Mouse (Mus musculus): ENCODE data around the gene Zbed4. TPM values are rescaled to one million over a fixed set of nuclear protein-coding genes. Genes with fewer than 3 reads are reported as not detected.
"Not testable (repeated sequence)": the region's sequence is repeated elsewhere in the genome, so short reads cannot be mapped to it uniquely, and the experiment has no call there.

Zbed4 gene
- polyA plus RNA-seq, 1 experiment from 2014 or later = 23.1 TPM

GRCm38 (mm10) chr15:88733041-88733751 is 18.3 kb upstream of the Zbed4 start:
- peaks cover 17% of the 10 kb centered on the region for H3K36me3 ChIP-seq (ENCODE audit: control insufficient read depth, insufficient read depth)

DNA sequence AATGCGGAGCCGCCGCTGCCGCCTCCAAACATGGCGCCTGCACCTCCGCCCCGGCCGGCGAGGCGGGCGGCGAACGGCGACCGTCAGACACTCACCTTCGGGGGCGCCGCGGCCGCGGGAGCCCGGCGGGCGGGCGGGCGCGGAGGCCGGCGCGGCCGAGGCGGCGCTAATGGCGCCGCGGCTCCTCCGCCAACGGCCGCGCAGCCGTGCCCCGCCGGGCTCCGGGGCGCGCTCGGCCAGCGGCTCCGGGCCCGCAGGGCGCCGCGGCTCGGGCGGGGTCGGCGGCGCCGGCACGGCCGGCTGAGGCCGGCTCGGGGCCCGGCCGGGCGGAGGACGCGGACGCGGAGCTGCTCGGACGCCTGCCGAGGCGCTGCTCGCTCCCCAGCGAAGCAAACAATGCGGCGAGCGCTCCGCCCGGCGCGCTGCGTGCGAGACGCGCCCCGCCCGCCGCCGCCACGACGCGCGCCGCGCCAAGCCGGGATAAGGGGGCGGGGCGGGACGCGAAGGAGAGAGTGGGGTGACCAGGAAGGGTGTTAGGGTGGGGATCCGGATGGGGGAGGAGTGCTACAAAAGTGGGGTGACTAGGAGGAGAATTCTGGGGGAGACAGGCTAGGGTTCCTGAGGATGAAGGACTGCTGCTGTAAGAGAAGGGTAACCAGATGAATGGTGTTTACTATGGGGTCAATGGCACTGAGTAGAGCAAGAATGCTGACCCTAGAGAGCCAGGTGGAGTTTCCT is 17.5 kb upstream of the Zbed4 start, which contains the start of gene Brd1:
Brd1 (minus strand) TSS at position 400 of the 738 bp plus-strand sequence.
- no peaks in the 10 kb centered on the region for H3K27me3 ChIP-seq (replicated peaks; ENCODE audit: control insufficient read depth, insufficient read depth, low read length)
- peak within 1 kb of the TSS; percentile 86 for H3K27ac ChIP-seq (ENCODE audit: low read length)
- under 1% methylated on average over 62 of the region's 103 CpGs for WGBS
- H3K4me3 ChIP-seq (replicated peaks; ENCODE audit: low read length) = peak within 1 kb of the TSS; percentile 94
- peaks cover 12% of the 10 kb centered on the region for H3K36me3 ChIP-seq (ENCODE audit: control insufficient read depth, insufficient read depth)
- peak within 1 kb of the TSS; percentile 93 for H3K9ac ChIP-seq (replicated peaks; ENCODE audit: low read depth, low read length)
- H3K9me3 ChIP-seq (ENCODE audit: control insufficient read depth, low read length) = no peaks in the 10 kb centered on the region
- H3K4me1 ChIP-seq (replicated peaks; ENCODE audit: control insufficient read depth, insufficient read depth, low read length) = peaks cover 26% of the 10 kb centered on the region
- peak within 1 kb of the TSS; percentile 79 for H3K4me2 ChIP-seq (ENCODE audit: low read length)
- ATAC-seq = peak; percentile 87

More at GRCm38 (mm10) chr15:88733041-88733751, 18.3 kb upstream of the Zbed4 start:
- H3K4me3 ChIP-seq (replicated peaks; ENCODE audit: low read length) = peak overlapping the region; percentile 94
- H3K9ac ChIP-seq (replicated peaks; ENCODE audit: low read depth, low read length) = peak overlapping the region; percentile 93
- H3K9me3 ChIP-seq (ENCODE audit: control insufficient read depth, low read length) = no peaks in the 10 kb centered on the region
- peak overlapping the region; percentile 79 for H3K4me2 ChIP-seq (ENCODE audit: low read length)
- H3K27ac ChIP-seq (ENCODE audit: low read length) = peak overlapping the region; percentile 86
- peak; percentile 63 for ATAC-seq
- WGBS = under 1% methylated on average over 80 of the region's 86 CpGs
- peaks cover 26% of the 10 kb centered on the region for H3K4me1 ChIP-seq (replicated peaks; ENCODE audit: control insufficient read depth, insufficient read depth, low read length)
- H3K27me3 ChIP-seq (replicated peaks; ENCODE audit: control insufficient read depth, insufficient read depth, low read length) = no peaks in the 10 kb centered on the region

DNA sequence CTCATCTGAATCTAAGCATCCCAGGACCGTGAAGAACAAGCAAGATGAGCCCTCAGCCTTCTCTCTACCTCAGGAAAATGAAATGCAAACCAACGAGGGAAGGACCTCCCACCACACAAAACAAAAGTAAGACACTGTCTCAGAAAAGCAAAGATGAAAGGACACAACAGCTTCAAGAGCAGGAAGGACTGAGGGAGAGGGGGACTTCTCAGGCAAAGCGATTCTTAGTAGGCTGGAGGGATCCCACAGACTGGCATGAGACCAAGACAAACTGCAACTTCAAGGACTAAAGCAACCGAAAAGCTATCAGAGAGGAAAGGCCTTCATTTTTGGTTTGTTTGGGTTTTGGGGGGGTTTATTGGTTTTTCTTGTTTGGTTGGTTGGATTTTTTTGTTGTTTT is 15.3 kb upstream of the Zbed4 start:
- 72% methylated on average over 4 of the region's 4 CpGs for WGBS

GRCm38 (mm10) chr15:88738466-88738865 is 13.0 kb upstream of the Zbed4 start:
- WGBS = 45% methylated on average over 2 of the region's 2 CpGs
- H3K27ac ChIP-seq (ENCODE audit: low read length) = no peak overlapping the region
- no peak overlapping the region for H3K4me3 ChIP-seq (replicated peaks; ENCODE audit: low read length)
- peaks cover 8% of the 10 kb centered on the region for H3K4me1 ChIP-seq (replicated peaks; ENCODE audit: control insufficient read depth, insufficient read depth, low read length)
- no peaks in the 10 kb centered on the region for H3K36me3 ChIP-seq (ENCODE audit: control insufficient read depth, insufficient read depth)
- H3K4me2 ChIP-seq (ENCODE audit: low read length) = no peak overlapping the region
- H3K9me3 ChIP-seq (ENCODE audit: control insufficient read depth, low read length) = no peaks in the 10 kb centered on the region
- no peak overlapping the region for H3K9ac ChIP-seq (replicated peaks; ENCODE audit: low read depth, low read length)
- ATAC-seq = no peak
- no peaks in the 10 kb centered on the region for H3K27me3 ChIP-seq (replicated peaks; ENCODE audit: control insufficient read depth, insufficient read depth, low read length)

More for the DNA sequence above, 15.3 kb upstream of the Zbed4 start:
- Histone ChIP-seq H3K4me2 (ENCODE audit: low read length) (no peak overlapping the region), H3K27me3 (replicated peaks; ENCODE audit: control insufficient read depth, insufficient read depth, low read length) (no peaks in the 10 kb centered on the region), H3K9me3 (ENCODE audit: control insufficient read depth, low read length) (no peaks in the 10 kb centered on the region), H3K9ac (replicated peaks; ENCODE audit: low read depth, low read length) (no peak overlapping the region), H3K4me1 (replicated peaks; ENCODE audit: control insufficient read depth, insufficient read depth, low read length) (peaks cover 24% of the 10 kb centered on the region), H3K36me3 (ENCODE audit: control insufficient read depth, insufficient read depth) (no peaks in the 10 kb centered on the region), H3K4me3 (replicated peaks; ENCODE audit: low read length) (no peak overlapping the region), H3K27ac (ENCODE audit: low read length) (no peak overlapping the region)
- ATAC-seq = no peak

DNA sequence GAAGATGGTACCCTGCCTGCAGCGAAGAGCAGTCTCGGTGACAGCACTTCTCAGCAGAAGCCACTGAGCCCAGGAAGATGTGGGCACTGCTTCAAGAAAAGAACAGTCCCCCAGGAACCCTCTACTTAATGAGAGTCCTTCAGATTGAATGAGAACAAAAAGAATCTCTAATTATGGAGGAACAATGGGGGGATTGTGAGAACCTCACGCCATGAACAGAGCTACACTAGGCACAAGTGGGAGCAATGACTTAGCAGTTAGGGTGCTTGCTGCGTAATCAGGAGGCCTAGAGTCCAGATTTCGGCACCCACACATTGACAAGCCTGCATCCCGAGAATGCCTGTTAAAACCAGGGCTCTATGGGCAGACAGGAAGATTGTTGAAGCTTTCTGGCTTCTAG is 10.1 kb upstream of the Zbed4 start:
- Histone ChIP-seq H3K27me3 (replicated peaks; ENCODE audit: control insufficient read depth, insufficient read depth, low read length) (no peaks in the 10 kb centered on the region), H3K36me3 (ENCODE audit: control insufficient read depth, insufficient read depth) (no peaks in the 10 kb centered on the region), H3K4me2 (ENCODE audit: low read length) (no peak overlapping the region), H3K4me1 (replicated peaks; ENCODE audit: control insufficient read depth, insufficient read depth, low read length) (peaks cover 4% of the 10 kb centered on the region; the same call in 1 of the 2 replicates), H3K4me3 (replicated peaks; ENCODE audit: low read length) (no peak overlapping the region), H3K27ac (ENCODE audit: low read length) (no peak overlapping the region), H3K9me3 (ENCODE audit: control insufficient read depth, low read length) (no peaks in the 10 kb centered on the region), H3K9ac (replicated peaks; ENCODE audit: low read depth, low read length) (no peak overlapping the region)
- 19% methylated on average over 6 of the region's 6 CpGs for WGBS
- no peak for ATAC-seq

DNA sequence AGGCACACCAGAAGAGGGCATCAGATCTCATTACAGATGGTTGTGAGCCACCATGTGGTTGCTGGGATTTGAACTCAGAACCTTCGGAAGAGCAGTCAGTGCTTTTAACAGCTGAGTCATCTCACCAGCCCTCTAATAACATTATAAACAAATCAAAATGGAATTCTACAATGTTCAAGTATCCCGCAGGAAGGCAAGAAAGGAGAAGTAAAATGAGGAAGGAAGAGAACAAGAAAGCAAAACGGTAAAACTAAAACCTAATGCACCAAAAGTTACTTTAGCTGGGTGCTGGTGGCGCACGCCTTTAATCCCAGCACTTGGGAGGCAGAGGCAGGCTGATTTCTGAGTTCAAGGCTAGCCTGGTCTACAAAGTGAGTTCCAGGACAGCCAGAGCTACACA is 8.1 kb upstream of the Zbed4 start:
- not testable (repeated sequence) for H3K4me3 ChIP-seq (replicated peaks; ENCODE audit: low read length); ATAC-seq; H3K27ac ChIP-seq (ENCODE audit: low read length); H3K4me2 ChIP-seq (ENCODE audit: low read length); H3K9me3 ChIP-seq (ENCODE audit: control insufficient read depth, low read length); H3K9ac ChIP-seq (replicated peaks; ENCODE audit: low read depth, low read length); H3K36me3 ChIP-seq (ENCODE audit: control insufficient read depth, insufficient read depth); H3K27me3 ChIP-seq (replicated peaks; ENCODE audit: control insufficient read depth, insufficient read depth, low read length); H3K4me1 ChIP-seq (replicated peaks; ENCODE audit: control insufficient read depth, insufficient read depth, low read length)
- 91% methylated on average over 5 of the region's 5 CpGs for WGBS

DNA sequence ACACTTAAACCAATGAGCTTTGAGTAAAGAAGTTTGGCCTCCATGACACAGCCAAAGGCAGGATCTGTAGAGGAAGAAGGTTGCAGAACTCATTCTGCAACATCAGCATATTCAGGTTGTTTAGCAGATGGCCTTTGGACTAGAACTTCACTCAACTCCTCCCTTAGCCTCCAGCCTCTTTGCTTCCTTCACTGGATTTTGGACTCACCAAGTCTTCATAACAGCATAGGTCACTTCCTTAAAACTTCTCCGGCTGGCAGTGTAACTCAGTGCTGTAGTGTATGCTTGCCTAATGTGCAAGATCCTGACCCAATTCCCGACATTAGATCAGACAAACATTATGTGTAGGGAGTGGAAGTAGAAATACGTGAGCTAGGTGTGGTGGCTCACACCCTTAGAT is 6.1 kb upstream of the Zbed4 start:
- H3K4me2 ChIP-seq (ENCODE audit: low read length) = no peak overlapping the region
- no peak overlapping the region for H3K27ac ChIP-seq (ENCODE audit: low read length)
- no peak for ATAC-seq
- no peaks in the 10 kb centered on the region for H3K36me3 ChIP-seq (ENCODE audit: control insufficient read depth, insufficient read depth)
- no peaks in the 10 kb centered on the region for H3K27me3 ChIP-seq (replicated peaks; ENCODE audit: control insufficient read depth, insufficient read depth, low read length)
- H3K4me3 ChIP-seq (replicated peaks; ENCODE audit: low read length) = no peak overlapping the region
- no peak overlapping the region for H3K9ac ChIP-seq (replicated peaks; ENCODE audit: low read depth, low read length)
- peaks cover under 1% of the 10 kb centered on the region for H3K4me1 ChIP-seq (replicated peaks; ENCODE audit: control insufficient read depth, insufficient read depth, low read length)
- no peaks in the 10 kb centered on the region for H3K9me3 ChIP-seq (ENCODE audit: control insufficient read depth, low read length)
- 85% methylated on average over 3 of the region's 3 CpGs for WGBS

DNA sequence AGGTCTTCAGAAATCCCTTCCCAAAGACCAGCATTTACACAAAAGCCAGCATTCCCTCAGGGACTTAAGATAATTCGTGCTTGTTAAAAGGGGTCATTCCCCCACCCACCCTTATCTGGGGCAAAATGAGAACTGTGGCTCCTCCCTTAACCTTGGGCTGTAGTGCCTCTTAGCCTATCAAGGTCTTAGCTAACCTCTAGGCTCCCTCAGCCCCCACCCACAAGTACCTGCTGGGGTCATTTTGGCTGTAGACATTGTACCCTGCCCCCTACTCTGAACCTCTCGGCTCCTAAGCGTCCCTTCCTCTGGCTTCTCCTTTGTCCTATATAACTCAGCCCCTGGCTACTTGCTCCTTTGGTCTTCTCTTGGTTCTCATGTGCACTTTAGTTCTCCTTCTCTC is 5.5 kb upstream of the Zbed4 start:
- H3K9ac ChIP-seq (replicated peaks; ENCODE audit: low read depth, low read length) = no peak overlapping the region
- peaks cover 6% of the 10 kb centered on the region for H3K4me1 ChIP-seq (replicated peaks; ENCODE audit: control insufficient read depth, insufficient read depth, low read length)
- H3K4me2 ChIP-seq (ENCODE audit: low read length) = no peak overlapping the region
- no peaks in the 10 kb centered on the region for H3K36me3 ChIP-seq (ENCODE audit: control insufficient read depth, insufficient read depth)
- no peaks in the 10 kb centered on the region for H3K27me3 ChIP-seq (replicated peaks; ENCODE audit: control insufficient read depth, insufficient read depth, low read length)
- WGBS = 45% methylated on average over 3 of the region's 3 CpGs
- ATAC-seq = no peak
- no peaks in the 10 kb centered on the region for H3K9me3 ChIP-seq (ENCODE audit: control insufficient read depth, low read length)
- H3K4me3 ChIP-seq (replicated peaks; ENCODE audit: low read length) = no peak overlapping the region
- no peak overlapping the region for H3K27ac ChIP-seq (ENCODE audit: low read length)

DNA sequence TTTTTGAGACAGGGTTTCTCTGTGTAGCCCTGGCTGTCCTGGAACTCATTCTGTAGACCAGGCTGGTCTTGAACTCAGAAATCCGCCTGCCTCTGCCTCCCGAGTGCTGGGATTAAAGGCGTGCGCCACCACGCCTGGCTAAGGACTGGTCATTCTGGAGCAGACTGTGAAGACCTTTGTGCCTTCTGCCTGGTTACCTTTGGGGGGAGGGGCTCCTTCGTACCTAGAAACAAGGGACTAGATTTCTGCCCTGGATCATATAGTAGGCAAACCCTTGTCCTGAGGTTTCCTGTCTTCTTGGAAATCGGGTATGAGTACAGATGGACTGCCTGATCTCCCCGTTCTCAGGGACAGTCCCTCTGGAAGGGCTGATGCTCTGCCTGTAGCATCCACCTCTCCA is 1.8 kb upstream of the Zbed4 start:
- 91% methylated on average over 8 of the region's 8 CpGs for WGBS
- H3K9ac ChIP-seq (replicated peaks; ENCODE audit: low read depth, low read length); H3K27me3 ChIP-seq (replicated peaks; ENCODE audit: control insufficient read depth, insufficient read depth, low read length); H3K9me3 ChIP-seq (ENCODE audit: control insufficient read depth, low read length); H3K4me2 ChIP-seq (ENCODE audit: low read length); H3K4me3 ChIP-seq (replicated peaks; ENCODE audit: low read length); ATAC-seq; H3K27ac ChIP-seq (ENCODE audit: low read length); H3K36me3 ChIP-seq (ENCODE audit: control insufficient read depth, insufficient read depth): not testable (repeated sequence)
- H3K4me1 ChIP-seq (replicated peaks; ENCODE audit: control insufficient read depth, insufficient read depth, low read length) = peaks cover 19% of the 10 kb centered on the region

Measured in forebrain, embryonic 16.5 days (tissue).